Mouse (Mus musculus): Measurements from ENCODE around the gene Olfr1056. TPM values are rescaled to one million over a fixed set of nuclear protein-coding genes. Genes with fewer than 3 reads are reported as not detected.
"Not testable (repeated sequence)": the region's sequence is repeated elsewhere in the genome, so short reads cannot be mapped to it uniquely, and the experiment has no call there.

Gene Olfr1056
- not detected in 2 replicates for polyA plus RNA-seq (2014; fragmentation: Nextera tagmentation; extraction: Ambion mirVana)

DNA sequence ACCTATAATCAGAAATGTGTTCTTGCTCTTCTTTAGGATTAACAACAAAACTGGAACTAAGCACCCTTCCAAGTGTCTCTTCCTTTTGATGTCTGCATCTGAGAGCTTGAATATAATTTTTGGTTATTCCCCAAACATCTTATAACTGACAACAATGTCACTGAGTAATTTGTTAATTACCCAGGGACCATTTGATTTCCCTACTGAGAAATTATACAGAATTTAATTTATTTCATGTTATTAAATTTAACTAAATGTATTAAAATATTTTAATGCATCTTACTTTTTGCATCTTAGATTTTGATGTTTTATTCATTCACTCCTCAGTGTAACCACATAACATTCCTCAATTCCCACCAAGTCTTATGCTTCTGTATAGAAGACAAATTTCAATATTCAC is at the start of gene Olfr1056:
Gene Olfr1056, minus strand, starts transcription at position 101 of the 400 bp plus-strand sequence.
- H3K9me3 ChIP-seq (ENCODE audit: low read depth, low read length): no peaks in the 10 kb centered on the region

DNA sequence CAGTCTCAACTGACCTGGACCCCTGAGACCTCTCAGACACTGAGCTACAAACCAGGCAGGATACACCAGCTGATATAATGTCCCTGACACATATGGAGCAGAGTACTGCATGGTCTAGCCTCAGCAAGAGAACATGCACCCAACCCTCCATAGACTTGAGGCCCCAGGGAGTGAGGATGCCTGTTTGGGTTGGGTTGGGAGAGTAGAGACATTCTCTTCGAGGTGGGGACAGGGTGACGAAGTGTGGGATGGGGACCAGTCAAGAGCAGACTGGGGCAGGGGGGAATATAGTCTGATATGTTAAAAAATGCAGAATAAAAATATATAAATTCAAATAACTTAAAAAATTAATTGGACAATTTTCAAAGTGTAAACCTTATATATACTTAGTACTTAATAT is 32.8 kb upstream of the Olfr1056 start:
- 84% methylated on average over 2 of the region's 2 CpGs for WGBS
- DNase-seq: no peak
- H3K9ac ChIP-seq: no peak overlapping the region
- H3K36me3 ChIP-seq (ENCODE audit: insufficient read depth): no peaks in the 10 kb centered on the region
- H3K27ac ChIP-seq (ENCODE audit: low read depth): no peak overlapping the region
- TF ChIP-seq CTCF (IDR thresholded peaks at IDR 0.05; ENCODE audit: low read depth): no peak
- no peaks in the 10 kb centered on the region for H3K4me1 ChIP-seq (ENCODE audit: insufficient read depth)
- no peaks in the 10 kb centered on the region for H3K27me3 ChIP-seq (ENCODE audit: insufficient read depth, low read length)
- no peak overlapping the region for H3K4me3 ChIP-seq (ENCODE audit: low read depth, low read length)
- no peak overlapping the region for H3K4me2 ChIP-seq
- no peaks in the 10 kb centered on the region for H3K9me3 ChIP-seq (ENCODE audit: low read depth, low read length)
- no peak for ATAC-seq (ENCODE audit: insufficient read depth)

More for the DNA sequence above, at the start of gene Olfr1056:
- no peak within 1 kb of the TSS for H3K9ac ChIP-seq
- H3K27ac ChIP-seq (ENCODE audit: low read depth): no peak within 1 kb of the TSS
- DNase-seq (no peak), ATAC-seq (ENCODE audit: insufficient read depth) (no peak)
- H3K27me3 ChIP-seq (ENCODE audit: insufficient read depth, low read length): no peaks in the 10 kb centered on the region
- no peak within 1 kb of the TSS for H3K4me2 ChIP-seq
- H3K4me1 ChIP-seq (ENCODE audit: insufficient read depth): no peaks in the 10 kb centered on the region
- TF ChIP-seq CTCF (IDR thresholded peaks at IDR 0.05; ENCODE audit: low read depth): no peak
- no peaks in the 10 kb centered on the region for H3K36me3 ChIP-seq (ENCODE audit: insufficient read depth)
- H3K4me3 ChIP-seq (ENCODE audit: low read depth, low read length): no peak within 1 kb of the TSS

DNA sequence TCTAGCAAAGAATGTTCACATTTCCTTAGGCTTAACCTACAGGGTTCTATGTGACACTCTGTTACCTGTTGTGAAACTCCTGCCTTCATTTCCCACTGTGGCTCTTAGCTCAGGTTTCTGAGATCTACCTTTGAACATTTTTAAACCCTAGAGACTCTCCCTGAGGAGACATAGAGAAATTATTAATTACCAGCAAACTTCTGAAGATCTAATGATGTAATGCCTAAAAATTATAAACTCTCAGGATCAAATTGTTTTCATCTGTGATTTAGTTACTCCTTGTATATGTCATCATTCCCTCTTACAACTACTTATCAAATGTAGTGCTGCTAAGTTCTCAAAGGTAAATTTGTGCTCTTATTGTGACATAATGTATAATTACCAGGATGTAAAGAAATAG is 26.2 kb upstream of the Olfr1056 start, which contains the start of gene Olfr1058:
Gene Olfr1058, minus strand, starts transcription at position 101 of the 400 bp plus-strand sequence.
- DNase-seq; H3K4me2 ChIP-seq; H3K4me1 ChIP-seq (ENCODE audit: insufficient read depth); H3K27ac ChIP-seq (ENCODE audit: low read depth); H3K27me3 ChIP-seq (ENCODE audit: insufficient read depth, low read length); H3K9me3 ChIP-seq (ENCODE audit: low read depth, low read length); H3K36me3 ChIP-seq (ENCODE audit: insufficient read depth); H3K4me3 ChIP-seq (ENCODE audit: low read depth, low read length); H3K9ac ChIP-seq; ATAC-seq (ENCODE audit: insufficient read depth): not testable (repeated sequence)

DNA sequence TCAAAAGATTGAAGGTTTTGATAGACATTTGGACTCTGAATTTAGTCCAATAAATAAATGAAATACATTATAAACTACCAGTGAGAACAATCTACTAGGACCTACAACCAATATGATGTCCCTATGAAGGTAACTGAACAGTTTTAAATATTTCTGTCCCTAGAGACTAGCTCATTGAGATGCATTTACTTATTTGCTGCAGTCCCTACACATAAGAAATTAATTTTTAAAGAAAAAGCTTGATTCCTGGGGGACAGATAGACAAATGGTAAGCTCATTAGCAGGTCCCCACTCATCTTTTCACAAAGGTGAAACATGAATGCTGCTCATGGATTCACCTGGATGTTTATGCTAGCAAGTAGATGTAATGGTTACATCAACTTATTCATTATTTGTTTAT is 16.0 kb upstream of the Olfr1056 start, which contains the start of gene Olfr1057:
Gene Olfr1057, minus strand, starts transcription at position 101 of the 400 bp plus-strand sequence.
- Histone ChIP-seq H3K27ac (ENCODE audit: low read depth) (no peak within 1 kb of the TSS), H3K4me1 (ENCODE audit: insufficient read depth) (no peaks in the 10 kb centered on the region), H3K9ac (no peak within 1 kb of the TSS), H3K36me3 (ENCODE audit: insufficient read depth) (no peaks in the 10 kb centered on the region), H3K9me3 (ENCODE audit: low read depth, low read length) (no peaks in the 10 kb centered on the region), H3K27me3 (ENCODE audit: insufficient read depth, low read length) (no peaks in the 10 kb centered on the region), H3K4me2 (no peak within 1 kb of the TSS), H3K4me3 (ENCODE audit: low read depth, low read length) (no peak within 1 kb of the TSS)
- TF ChIP-seq CTCF (IDR thresholded peaks at IDR 0.05; ENCODE audit: low read depth): no peak
- ATAC-seq (ENCODE audit: insufficient read depth): no peak
- no peak for DNase-seq

DNA sequence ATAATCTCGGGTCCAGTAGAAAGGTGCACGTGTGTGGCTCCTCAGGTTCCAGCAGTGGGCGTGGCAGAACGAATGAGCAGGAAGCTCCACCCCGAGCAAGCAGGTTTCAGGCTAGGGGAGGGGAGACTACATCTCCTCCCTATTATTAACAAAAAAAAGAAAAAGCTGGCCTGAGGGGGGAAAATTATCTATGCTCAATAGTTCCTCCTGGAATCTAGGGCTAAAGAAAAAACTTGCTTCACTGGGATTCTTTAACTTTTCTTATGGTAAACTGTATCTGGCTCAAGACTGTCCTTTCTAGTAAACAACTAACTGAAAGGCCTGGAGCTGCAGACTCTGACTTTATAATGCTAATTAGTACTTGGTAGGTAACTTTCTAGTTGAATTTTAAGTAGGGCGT is 4.1 kb upstream of the Olfr1056 start:
- no CpG with 5 or more reads among the region's 6 CpGs for WGBS

DNA sequence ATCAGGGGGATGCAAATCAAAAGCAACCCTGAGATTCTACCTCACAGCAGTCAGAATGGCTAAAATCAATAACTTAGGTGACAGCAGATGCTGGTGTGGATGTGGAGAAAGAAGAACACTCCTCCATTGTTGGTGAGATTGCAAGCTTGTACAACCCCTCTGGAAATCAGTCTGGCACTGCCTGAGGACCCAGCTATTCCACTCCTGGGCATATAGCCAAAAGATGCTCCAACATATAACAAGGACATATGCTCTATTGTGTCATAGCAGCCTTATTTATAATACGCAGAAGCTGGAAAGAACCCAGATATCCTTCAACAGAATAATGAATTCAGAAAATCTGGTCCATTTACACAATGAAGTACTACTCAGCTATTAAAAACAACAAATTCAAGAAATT is 10.5 kb downstream of the Olfr1056 start:
- ATAC-seq (ENCODE audit: insufficient read depth); H3K4me2 ChIP-seq; H3K4me1 ChIP-seq (ENCODE audit: insufficient read depth); H3K9ac ChIP-seq; H3K9me3 ChIP-seq (ENCODE audit: low read depth, low read length); H3K4me3 ChIP-seq (ENCODE audit: low read depth, low read length); H3K27ac ChIP-seq (ENCODE audit: low read depth); H3K27me3 ChIP-seq (ENCODE audit: insufficient read depth, low read length); H3K36me3 ChIP-seq (ENCODE audit: insufficient read depth): not testable (repeated sequence)
- peak; percentile 1 for DNase-seq
- WGBS: 85% methylated on average over 1 of the region's 1 CpGs

More for the DNA sequence above, 4.1 kb upstream of the Olfr1056 start:
- not testable (repeated sequence) for H3K36me3 ChIP-seq (ENCODE audit: insufficient read depth); H3K27me3 ChIP-seq (ENCODE audit: insufficient read depth, low read length); H3K9ac ChIP-seq; DNase-seq; H3K4me3 ChIP-seq (ENCODE audit: low read depth, low read length); ATAC-seq (ENCODE audit: insufficient read depth); H3K9me3 ChIP-seq (ENCODE audit: low read depth, low read length); H3K27ac ChIP-seq (ENCODE audit: low read depth); H3K4me2 ChIP-seq; H3K4me1 ChIP-seq (ENCODE audit: insufficient read depth)

DNA sequence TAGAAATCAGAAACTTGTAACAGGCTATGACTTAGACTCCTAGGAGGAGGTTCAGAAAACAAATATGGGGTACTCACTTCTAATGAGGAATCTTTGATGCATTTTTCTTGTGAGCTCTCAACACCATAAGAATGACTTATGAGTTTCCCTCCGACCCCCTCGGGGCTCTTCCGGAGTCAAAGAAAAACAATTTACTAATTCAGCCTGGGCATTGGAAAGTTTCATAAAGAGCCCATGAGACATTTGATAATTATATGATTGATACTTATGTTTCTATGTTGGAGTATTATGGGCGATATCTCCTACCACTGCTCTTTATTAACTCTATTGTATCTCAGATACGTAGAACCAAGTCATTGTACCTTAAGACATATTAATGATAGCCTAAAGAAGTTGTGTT is 12.1 kb downstream of the Olfr1056 start, which contains the start of gene Olfr1055:
Gene Olfr1055, minus strand, starts transcription at position 101 of the 400 bp plus-strand sequence.
- no peak for DNase-seq
- TF ChIP-seq CTCF (IDR thresholded peaks at IDR 0.05; ENCODE audit: low read depth): no peak
- Histone ChIP-seq H3K4me2 (no peak within 1 kb of the TSS), H3K27me3 (ENCODE audit: insufficient read depth, low read length) (no peaks in the 10 kb centered on the region), H3K9ac (no peak within 1 kb of the TSS), H3K27ac (ENCODE audit: low read depth) (no peak within 1 kb of the TSS), H3K4me3 (ENCODE audit: low read depth, low read length) (no peak within 1 kb of the TSS), H3K4me1 (ENCODE audit: insufficient read depth) (no peaks in the 10 kb centered on the region), H3K9me3 (ENCODE audit: low read depth, low read length) (no peaks in the 10 kb centered on the region), H3K36me3 (ENCODE audit: insufficient read depth) (no peaks in the 10 kb centered on the region)
- WGBS: 80% methylated on average over 5 of the region's 5 CpGs
- ATAC-seq (ENCODE audit: insufficient read depth): no peak

DNA sequence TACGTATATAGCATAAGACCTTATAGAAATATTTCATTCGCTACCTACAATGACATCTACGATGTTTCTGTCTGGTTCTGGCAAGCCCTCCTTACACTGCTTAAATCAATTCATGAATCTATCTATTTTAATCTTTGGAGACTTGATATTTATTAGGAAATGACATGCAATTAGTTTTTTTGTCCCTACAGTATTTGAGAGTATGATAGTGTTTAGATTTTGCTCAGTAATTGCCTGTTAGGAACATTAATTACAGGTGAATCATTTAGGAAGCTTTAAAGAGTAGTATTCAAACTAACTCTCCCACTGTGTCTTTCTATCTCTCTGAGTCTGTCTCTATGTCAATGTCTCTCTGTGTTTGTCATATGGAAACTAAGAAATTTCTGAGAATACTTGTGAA is 26.9 kb downstream of the Olfr1056 start, which contains the start of gene Olfr1054:
Gene Olfr1054, minus strand, starts transcription at position 101 of the 400 bp plus-strand sequence.
- Histone ChIP-seq H3K9ac (no peak within 1 kb of the TSS), H3K9me3 (ENCODE audit: low read depth, low read length) (no peaks in the 10 kb centered on the region), H3K4me3 (ENCODE audit: low read depth, low read length) (no peak within 1 kb of the TSS), H3K36me3 (ENCODE audit: insufficient read depth) (no peaks in the 10 kb centered on the region), H3K4me2 (no peak within 1 kb of the TSS), H3K27me3 (ENCODE audit: insufficient read depth, low read length) (no peaks in the 10 kb centered on the region), H3K27ac (ENCODE audit: low read depth) (no peak within 1 kb of the TSS), H3K4me1 (ENCODE audit: insufficient read depth) (no peaks in the 10 kb centered on the region)
- WGBS: 87% methylated on average over 3 of the region's 3 CpGs
- ATAC-seq (ENCODE audit: insufficient read depth) (no peak), DNase-seq (no peak)
- no peak for TF ChIP-seq CTCF (IDR thresholded peaks at IDR 0.05; ENCODE audit: low read depth)

Measured in lung, embryonic 14.5 days (tissue).